In the genomic region with DNA sequence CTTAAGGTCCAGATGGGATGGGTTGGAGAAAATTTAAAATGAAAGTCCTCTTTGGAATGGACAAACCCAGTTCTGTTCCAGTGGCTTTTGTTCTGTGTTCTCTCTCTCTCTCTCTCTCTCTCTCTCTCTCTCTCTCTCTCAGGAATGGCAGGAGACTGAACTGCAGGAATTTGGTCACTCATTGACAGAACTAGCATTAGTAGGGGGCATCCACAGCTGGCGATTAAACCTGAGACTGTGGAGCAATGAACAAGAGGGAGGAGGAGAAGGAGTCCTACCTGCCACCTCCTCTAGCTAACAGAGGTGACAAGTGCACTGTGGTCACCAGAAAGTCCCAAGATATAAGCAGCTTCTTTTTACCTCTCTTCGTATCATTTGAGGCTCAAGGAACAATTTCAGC, we compare ENCODE assay signal across 13 mouse cellular contexts. TPM values are rescaled to one million over a fixed set of nuclear protein-coding genes. Genes with fewer than 3 reads are reported as not detected.
A peak's percentile ranks its signal among the peaks of the same experiment; 100 is the strongest.
DNase-seq lines count a peak whose midpoint lies in the region; ATAC-seq and TF ChIP-seq lines count a peak whose summit lies in the region.
"Had no signal": no experiment of that assay in that cellular context is flagged by ENCODE, and none has a peak within 500 bp of the region (broad histone marks: within the 10 kb centered on the region; RNA-seq: fewer than 3 reads in every experiment).

No protein-coding gene starts in this region.

- no peaks in the 10 kb centered on the region for H3K9me3 ChIP-seq in embryonic facial prominence, embryonic 10.5 days
- no peaks in the 10 kb centered on the region for H3K9me3 ChIP-seq in limb, embryonic 11.5 days (ENCODE audit: control insufficient read depth, low read length)
- H3K9me3 ChIP-seq: neural tube, embryonic 12.5 days had no signal

- ATAC-seq in limb, embryonic 11.5 days (ENCODE audit: insufficient number of reproducible peaks, low FRiP score, low TSS enrichment, low read depth), result no peak
- ATAC-seq: Patski had no signal

- peaks cover 11% of the 10 kb centered on the region for H3K4me1 ChIP-seq in heart, adult 2 months (ENCODE audit: control insufficient read depth, insufficient read depth, low read length)
- H3K4me1 ChIP-seq in embryonic facial prominence, embryonic 10.5 days, result peaks cover 61% of the 10 kb centered on the region
- peaks cover 17% of the 10 kb centered on the region for H3K4me1 ChIP-seq in limb, embryonic 11.5 days (ENCODE audit: control insufficient read depth, insufficient read depth, low read length)

- TF ChIP-seq POLR2A in heart, adult 2 months (IDR thresholded peaks at IDR 0.05; ENCODE audit: insufficient read depth, low read depth, low read length), result no peak

- H3K9ac ChIP-seq in heart, adult 2 months (ENCODE audit: low read depth, low read length), result no peak overlapping the region
- H3K9ac ChIP-seq in limb, embryonic 11.5 days (ENCODE audit: low read length), result no peak overlapping the region
- H3K9ac ChIP-seq: neural tube, embryonic 12.5 days had no signal

- H3K4me2 ChIP-seq in limb, embryonic 11.5 days (ENCODE audit: low read depth, severe bottlenecking), result no peak overlapping the region

- no peak overlapping the region for H3K4me3 ChIP-seq in heart, adult 2 months
- no peak overlapping the region for H3K4me3 ChIP-seq in embryonic facial prominence, embryonic 10.5 days
- H3K4me3 ChIP-seq in limb, embryonic 11.5 days (ENCODE audit: low read depth, low read length), result no peak overlapping the region
- no peak overlapping the region for H3K4me3 ChIP-seq in left cerebral cortex, adult 2 months
- H3K4me3 ChIP-seq: neural tube, embryonic 12.5 days had no signal

- no peaks in the 10 kb centered on the region for H3K27me3 ChIP-seq in heart, adult 2 months (ENCODE audit: control insufficient read depth, insufficient read depth, low read length)
- peaks cover 36% of the 10 kb centered on the region for H3K27me3 ChIP-seq in embryonic facial prominence, embryonic 10.5 days (replicated peaks; ENCODE audit: low read depth, poor library complexity, severe bottlenecking)
- H3K27me3 ChIP-seq in limb, embryonic 11.5 days (ENCODE audit: control insufficient read depth, insufficient read depth, low read length), result no peaks in the 10 kb centered on the region
- H3K27me3 ChIP-seq: Patski had no signal

- peak overlapping the region; percentile 97 for H3K27ac ChIP-seq in heart, adult 2 months
- peak overlapping the region; percentile 8; the same call in 1 of the 2 replicates for H3K27ac ChIP-seq in embryonic facial prominence, embryonic 10.5 days (replicated peaks)
- H3K27ac ChIP-seq in limb, embryonic 11.5 days (replicated peaks; ENCODE audit: low read depth, low read length), result peak overlapping the region; percentile 42; the same call in 1 of the 2 replicates
- no peak overlapping the region for H3K27ac ChIP-seq in left cerebral cortex, adult 2 months
- H3K27ac ChIP-seq: neural tube, embryonic 12.5 days had no signal

- TF ChIP-seq EP300 in heart, adult 2 months (IDR thresholded peaks at IDR 0.05; ENCODE audit: insufficient read depth, low read depth, low read length), result no peak

- DNase-seq in heart, adult 2 months, result no peak
- no peak for DNase-seq in heart, adult 18-20 months
- peak; percentile 9 for DNase-seq in embryonic facial prominence, embryonic 10.5 days (ENCODE audit: low spot score)
- peak; percentile 72 for DNase-seq in kidney, adult 9 months
- no peak for DNase-seq in limb, embryonic 11.5 days (ENCODE audit: low spot score)
- no peak for DNase-seq in left cerebral cortex, adult 2 months (ENCODE audit: extremely low spot score in 1 of 2, low spot score in 2 of 2)
- DNase-seq in layer of hippocampus, postnatal 10 days (ENCODE audit: low spot score in 2 of 2), result no peak
- DNase-seq in cerebellum, postnatal 10 days, result no peak
- DNase-seq: left cerebral cortex, postnatal 4 days; lung, adult 2 months; thymus, adult 2 months had no signal

- intact Hi-C loops in heart, adult 2 months (cut with DNase I), result loop anchor here (5.0 kb wide), 1 partner anchor 79 kb away; no protein-coding TSS in a partner anchor
- intact Hi-C loops in left cerebral cortex, adult 2 months (cut with DNase I), result no loop called here

- TF ChIP-seq CTCF in heart, adult 2 months (IDR thresholded peaks at IDR 0.05), result no peak
- TF ChIP-seq CTCF in left cerebral cortex, adult 2 months (IDR thresholded peaks at IDR 0.05), result no peak

- no peaks in the 10 kb centered on the region for H3K36me3 ChIP-seq in heart, adult 2 months (ENCODE audit: control insufficient read depth, insufficient read depth, low read length)
- peaks cover 7% of the 10 kb centered on the region for H3K36me3 ChIP-seq in embryonic facial prominence, embryonic 10.5 days (replicated peaks)
- no peaks in the 10 kb centered on the region for H3K36me3 ChIP-seq in limb, embryonic 11.5 days (ENCODE audit: control insufficient read depth, insufficient read depth, low read length)
- H3K36me3 ChIP-seq: neural tube, embryonic 12.5 days had no signal

- no peaks in the 10 kb centered on the region for H3K79me2 ChIP-seq in heart, adult 2 months (replicated peaks; ENCODE audit: control insufficient read depth, insufficient read depth, low read length)

- 76% methylated on average over 2 of the region's 2 CpGs for WGBS in heart, adult 2 months
- 69% methylated on average over 2 of the region's 2 CpGs for WGBS in embryonic facial prominence, embryonic 10.5 days
- WGBS in limb, embryonic 11.5 days, result 62% methylated on average over 2 of the region's 2 CpGs

RNA-seq across cellular contexts. Expression of a gene that starts 1.3 kb away (rescaled TPM):
- 100 to 1,000 TPM; 104 to 108 TPM for total RNA-seq in heart, adult 2 months (2021)
- polyA plus RNA-seq in heart, adult 2 months (2012; rRNA removed), result 146 and 165 TPM in 2 replicates
- total RNA-seq in heart, adult 18-20 months (2021), result 100 to 1,000 TPM; 109 to 125 TPM
- 48.4 and 51.1 TPM in 2 replicates for polyA plus RNA-seq in embryonic facial prominence, embryonic 10.5 days (2016; fragmentation: Nextera tagmentation; extraction: Ambion mirVana)
- polyA plus RNA-seq in limb, embryonic 11.5 days (2014; fragmentation: Nextera tagmentation; extraction: Ambion mirVana), result 41.6 and 44.1 TPM in 2 replicates
- 10 to 100 TPM; 62.0 to 75.6 TPM for total RNA-seq in left cerebral cortex, adult 2 months (2021)
- total RNA-seq in layer of hippocampus, postnatal 10 days (2021), result 100 to 1,000 TPM in 1 of 2 experiments, 10 to 100 TPM in 1; 87.9 to 102 TPM

RNA-seq across cellular contexts. Expression of a gene that starts 31.3 kb away (rescaled TPM):
- 10 to 100 TPM; 78.6 to 93.9 TPM for total RNA-seq in heart, adult 2 months (2021)
- 28.2 and 57.5 TPM in 2 replicates for polyA plus RNA-seq in heart, adult 2 months (2012; rRNA removed)
- total RNA-seq in heart, adult 18-20 months (2021), result 10 to 100 TPM; 82.7 to 82.8 TPM
- polyA plus RNA-seq in embryonic facial prominence, embryonic 10.5 days (2016; fragmentation: Nextera tagmentation; extraction: Ambion mirVana), result 169 and 171 TPM in 2 replicates
- 209 and 223 TPM in 2 replicates for polyA plus RNA-seq in limb, embryonic 11.5 days (2014; fragmentation: Nextera tagmentation; extraction: Ambion mirVana)
- 100 to 1,000 TPM in 1 of 2 experiments, 10 to 100 TPM in 1; 78.3 to 102 TPM for total RNA-seq in left cerebral cortex, adult 2 months (2021)
- 100 to 1,000 TPM; 112 to 118 TPM for total RNA-seq in layer of hippocampus, postnatal 10 days (2021)

RNA-seq across cellular contexts. Expression of a gene that starts 31.4 kb away (rescaled TPM):
- total RNA-seq in heart, adult 2 months (2021), result 10 to 100 TPM; 22.7 to 27.8 TPM
- polyA plus RNA-seq in heart, adult 2 months (2012; rRNA removed), result 28.3 and 36.1 TPM in 2 replicates
- total RNA-seq in heart, adult 18-20 months (2021), result 10 to 100 TPM; 18.1 to 29.7 TPM
- 133 and 139 TPM in 2 replicates for polyA plus RNA-seq in embryonic facial prominence, embryonic 10.5 days (2016; fragmentation: Nextera tagmentation; extraction: Ambion mirVana)
- polyA plus RNA-seq in limb, embryonic 11.5 days (2014; fragmentation: Nextera tagmentation; extraction: Ambion mirVana), result 134 and 152 TPM in 2 replicates
- total RNA-seq in left cerebral cortex, adult 2 months (2021), result 10 to 100 TPM; 60.7 to 67.5 TPM
- total RNA-seq in layer of hippocampus, postnatal 10 days (2021), result 10 to 100 TPM; 78.8 to 84.5 TPM

Comparison
In these comparisons a context has a peak if more than half of its experiments do, and no peak if none do; other contexts are left out.
1. DNase-seq: peak in embryonic facial prominence, embryonic 10.5 days (single experiment) and kidney, adult 9 months (single experiment); none in heart, adult 2 months (0 of 2), heart, adult 18-20 months (0 of 2), limb, embryonic 11.5 days (single experiment), left cerebral cortex, adult 2 months (0 of 2), layer of hippocampus, postnatal 10 days (0 of 2) and cerebellum, postnatal 10 days (0 of 2).